Mouse (Mus musculus) urinary bladder, adult 2 months (tissue): ENCODE data around the gene P4hb. TPM values are rescaled to one million over a fixed set of nuclear protein-coding genes. Genes with fewer than 3 reads are reported as not detected.
A peak's percentile ranks its signal among the peaks of the same experiment; 100 is the strongest.
"Not testable (repeated sequence)": the region's sequence is repeated elsewhere in the genome, so short reads cannot be mapped to it uniquely, and the experiment has no call there.

Experiments used
- DNase-seq: peaks from one replicate; pipeline ENCODE4 v3.0.0; 2022; ENCODE audit warnings: low spot score
- polyA plus RNA-seq: library from polyadenylated mRNA; depleted of rRNA; stranded (reverse); fragments of >200 nt; gene quantifications from 2 replicates; pipeline ENCODE4 v1.2.3, GENCODE M21; 2012

Gene P4hb
- polyA plus RNA-seq, 1 experiment = 272 TPM

DNA sequence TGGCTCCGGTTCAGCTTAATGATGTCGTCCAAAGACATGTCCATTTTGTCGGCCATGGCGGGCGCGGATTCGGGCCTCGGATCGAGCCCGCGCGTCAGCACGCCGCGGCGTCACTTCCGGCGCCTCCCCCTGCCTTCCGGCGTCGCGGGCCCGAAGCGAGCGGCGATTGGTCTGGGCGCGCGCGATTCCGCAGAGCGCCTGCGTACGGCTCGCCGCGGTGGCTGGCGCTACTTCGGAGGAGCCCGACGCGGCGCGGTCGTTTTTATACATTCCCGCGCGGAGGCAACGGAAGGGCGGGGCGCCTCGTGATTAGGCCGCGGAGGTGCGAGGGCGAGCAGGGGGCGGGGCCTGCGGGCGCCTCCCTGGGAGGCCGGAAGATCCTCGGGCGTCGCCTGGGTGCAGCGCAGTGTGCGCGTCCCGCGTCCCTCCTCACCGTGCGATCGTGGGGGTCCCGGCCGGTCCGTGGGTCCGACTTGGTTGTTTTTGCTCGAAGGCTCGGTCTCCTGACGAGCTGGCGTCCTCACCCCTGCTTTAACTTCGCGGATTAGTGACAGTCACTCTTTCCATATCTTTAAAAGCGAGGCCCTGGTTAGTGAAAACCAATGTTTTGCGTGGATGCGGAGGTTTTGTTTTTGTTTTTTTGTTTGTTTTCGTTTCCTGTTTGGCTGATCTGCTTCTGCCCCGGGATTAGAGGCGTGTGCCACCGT lies 25.4 kb upstream of the P4hb start, which contains the start of the genes Alyref and Anapc11:
Alyref (minus strand) TSS at position 83 of the 707 bp plus-strand sequence.
Anapc11 (plus strand) TSS at position 139 of the 707 bp plus-strand sequence.
- peak; percentile 89 for DNase-seq

DNA sequence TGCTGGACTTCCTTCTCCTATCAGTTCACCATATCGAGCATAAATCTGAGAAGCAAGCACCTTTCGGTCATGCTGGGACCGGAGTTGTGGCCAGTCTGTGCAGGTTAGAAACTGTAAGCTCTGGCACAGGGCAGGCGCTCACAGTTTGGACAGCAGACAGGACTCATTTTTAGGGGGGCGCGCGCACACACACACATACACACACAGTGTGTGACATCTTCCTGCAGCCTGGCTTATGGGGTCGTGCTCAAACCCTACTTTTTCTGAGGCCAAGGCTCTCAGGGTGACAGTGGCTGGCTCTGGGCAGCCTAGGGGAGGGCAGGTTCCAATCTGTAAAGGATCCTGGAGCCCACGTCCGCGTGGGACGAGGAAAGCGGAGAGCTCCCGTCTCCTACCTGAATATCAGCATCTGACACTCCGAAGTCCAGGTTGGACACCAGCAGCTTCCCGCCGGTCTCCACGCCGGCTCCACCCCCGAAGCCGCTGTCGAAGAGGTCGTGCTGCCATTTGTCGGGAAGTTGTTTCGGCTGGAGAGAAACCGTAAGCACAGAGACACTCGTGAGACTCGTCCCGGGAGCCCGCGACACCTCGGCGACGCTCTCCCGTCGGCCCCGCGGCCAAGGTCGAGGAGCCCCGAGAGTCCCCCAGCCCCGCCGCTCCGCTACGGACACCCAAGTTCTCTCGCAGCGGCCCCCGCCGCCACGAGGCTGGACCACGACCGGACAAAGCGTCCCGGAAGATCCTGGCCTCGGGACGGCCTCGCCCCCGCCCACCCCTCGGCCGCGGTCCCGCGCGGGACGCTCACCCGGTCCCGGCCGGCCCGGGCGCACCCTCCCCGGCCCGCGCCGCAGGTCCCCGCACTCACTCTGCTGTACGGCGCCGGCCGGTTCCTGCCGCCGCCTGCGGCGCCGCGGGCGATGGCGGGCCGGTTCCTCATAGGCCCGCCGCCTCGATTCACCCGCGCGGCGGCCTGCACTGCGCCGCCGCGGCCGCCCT lies 24.5 kb upstream of the P4hb start:
- DNase-seq = no peak

GRCm38 (mm10) chr11:120588531-120588930 lies 15.5 kb upstream of the P4hb start:
- no peak for DNase-seq

DNA sequence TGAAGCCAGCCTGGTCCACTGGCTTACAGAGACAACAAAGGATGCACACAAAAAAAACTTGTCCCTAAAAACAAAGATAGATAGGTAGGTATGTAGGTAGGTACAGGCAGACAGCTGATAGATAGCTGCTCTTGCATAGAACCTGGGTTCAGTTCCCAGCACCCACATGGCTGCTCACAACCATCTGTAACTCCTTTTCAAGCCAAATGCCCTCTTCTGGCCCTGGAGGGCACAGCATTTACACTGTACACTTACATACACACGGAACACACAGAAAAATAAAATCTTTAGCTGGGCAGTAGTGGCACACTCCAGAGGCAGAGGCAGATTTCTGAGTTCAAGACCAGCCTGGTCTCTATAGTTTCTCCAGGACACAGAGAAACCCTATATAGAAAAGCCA lies 10.9 kb upstream of the P4hb start:
- DNase-seq = no peak

DNA sequence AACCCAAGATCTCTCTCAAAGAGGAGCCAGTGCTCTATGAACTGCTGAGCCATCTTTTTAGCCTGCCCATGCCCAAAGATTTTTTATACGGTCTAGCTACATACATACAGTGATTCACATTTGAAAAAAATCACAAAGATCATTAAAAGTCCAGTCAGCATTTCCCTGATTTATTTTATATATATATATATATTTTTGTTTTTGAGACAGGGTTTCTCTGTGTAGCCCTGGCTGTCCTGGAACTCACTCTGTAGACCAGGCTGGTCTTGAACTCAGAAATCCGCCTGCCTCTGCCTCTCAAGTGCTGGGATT lies 9.9 kb upstream of the P4hb start:
- DNase-seq = not testable (repeated sequence)

- DNase-seq = no peak
Measured at GRCm38 (mm10) chr11:120582268-120582981, 9.4 kb upstream of the P4hb start.

GRCm38 (mm10) chr11:120581490-120582267 lies 8.6 kb upstream of the P4hb start, which contains the start of gene Arhgdia:
Gene Arhgdia (minus strand): TSS chr11:120581624.
- DNase-seq = peak; percentile 93

DNA sequence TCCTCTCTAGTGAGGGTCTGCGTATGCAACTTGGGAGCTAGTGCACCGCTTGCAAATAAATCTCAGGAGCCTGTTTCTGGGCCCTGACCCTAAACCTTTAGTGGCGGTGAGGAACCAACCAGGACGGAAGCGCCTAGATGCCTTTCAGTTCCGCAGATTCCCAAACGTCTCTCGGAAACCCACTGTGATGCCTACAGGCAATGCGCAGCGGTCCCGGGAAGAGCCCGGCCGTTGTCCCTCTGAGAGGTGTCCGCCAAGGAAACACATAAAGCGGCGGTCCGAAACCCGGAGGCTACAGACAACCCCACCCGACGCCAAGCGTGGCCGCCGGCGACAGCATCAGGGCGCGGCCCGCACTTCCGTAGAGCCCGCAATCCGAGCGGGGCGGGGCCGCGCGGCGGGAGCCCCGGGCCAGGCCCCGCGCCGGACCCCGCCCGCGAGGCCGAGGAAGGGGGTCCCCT lies 7.8 kb upstream of the P4hb start:
- peak; percentile 50 for DNase-seq

DNA sequence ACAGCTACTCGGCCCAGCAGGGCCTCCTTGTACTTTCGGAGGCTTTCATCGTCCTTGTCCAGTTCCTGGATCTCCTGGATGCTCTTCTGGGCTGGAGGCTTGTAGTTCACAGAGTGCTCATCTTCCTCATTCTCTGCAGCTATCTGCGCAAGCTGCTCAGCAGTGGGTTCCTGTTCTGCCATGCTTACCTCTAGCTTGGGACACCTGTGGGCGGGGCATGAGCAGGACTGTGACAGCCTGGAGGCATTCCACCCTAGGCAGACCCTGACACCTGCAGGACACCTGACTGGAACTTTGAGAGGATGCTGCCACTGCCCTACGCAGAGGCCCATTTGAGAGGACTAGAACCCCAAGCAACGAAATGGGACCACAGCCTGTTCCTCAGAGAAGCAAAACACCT lies 7.1 kb upstream of the P4hb start:
- no peak for DNase-seq

GRCm38 (mm10) chr11:120579316-120580107 lies 6.5 kb upstream of the P4hb start:
- peak; percentile 53 for DNase-seq

DNA sequence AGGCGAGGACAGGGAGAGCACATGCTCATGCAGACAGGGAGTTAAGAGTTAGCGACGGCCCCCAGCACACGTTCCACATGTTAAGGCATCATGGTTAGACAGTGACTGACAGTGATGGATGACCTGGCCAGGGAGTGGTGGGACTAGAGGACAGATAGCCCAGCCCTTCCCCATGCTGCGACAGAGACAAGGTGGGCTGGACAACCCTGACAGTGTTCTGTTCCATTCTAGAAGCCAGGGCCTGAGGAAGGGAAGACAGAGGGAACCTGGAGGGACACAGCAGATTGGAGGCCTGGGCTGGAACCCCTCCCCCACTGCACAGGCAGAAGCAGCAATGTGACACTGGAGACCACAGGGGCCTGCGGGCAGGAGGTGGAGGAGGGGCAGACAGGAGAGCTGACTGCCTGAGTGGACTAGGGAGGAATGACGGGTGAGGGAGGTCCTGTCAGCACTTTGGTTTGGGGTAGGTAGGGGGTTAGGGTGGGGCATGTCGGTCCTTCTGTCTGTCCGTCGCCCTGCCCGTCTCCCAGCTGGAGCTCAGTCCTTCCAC lies 5.7 kb upstream of the P4hb start:
- DNase-seq = no peak

GRCm38 (mm10) chr11:120578024-120578693 lies 5.1 kb upstream of the P4hb start:
- no peak for DNase-seq

DNA sequence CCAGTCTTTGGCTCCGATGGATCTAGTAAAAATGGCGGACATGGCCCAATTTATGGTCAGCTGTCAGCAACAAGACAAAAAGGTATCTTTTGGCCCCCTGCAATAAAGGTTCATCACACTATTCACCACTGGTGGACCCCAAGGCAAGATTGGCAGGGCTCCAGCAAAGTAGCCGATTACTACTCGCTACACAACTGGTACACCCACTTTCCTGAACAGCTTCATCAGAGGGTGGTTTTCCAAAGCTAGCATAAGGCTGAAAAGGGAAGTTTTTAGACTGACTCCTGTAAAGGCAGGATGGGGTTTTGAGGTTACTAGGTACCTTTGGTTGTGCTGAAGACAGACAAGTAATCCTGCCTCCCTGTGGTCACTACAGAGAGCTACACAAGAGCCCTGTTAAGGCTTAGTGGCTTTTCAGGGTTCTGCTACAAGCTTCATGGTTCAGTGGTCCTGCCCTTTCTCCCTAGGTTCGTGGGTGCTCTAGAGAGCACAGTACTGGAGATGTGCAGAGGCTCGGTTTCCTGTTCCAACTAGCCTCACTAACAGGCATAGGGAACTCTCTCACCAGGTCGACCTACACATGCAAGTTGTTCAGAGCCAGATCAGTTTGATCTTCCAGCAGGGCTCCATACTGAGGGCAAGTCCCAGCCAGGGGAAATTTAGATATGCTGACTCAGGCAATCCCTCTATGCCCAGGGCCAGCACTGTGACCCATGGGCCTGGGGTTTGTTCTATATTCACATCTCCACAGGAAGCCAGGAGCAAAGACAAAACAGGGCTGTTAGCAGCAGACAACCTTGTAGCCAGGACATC lies 4.4 kb upstream of the P4hb start:
- no peak for DNase-seq

- DNase-seq = no peak
Measured at GRCm38 (mm10) chr11:120576365-120576981, 3.4 kb upstream of the P4hb start.

DNA sequence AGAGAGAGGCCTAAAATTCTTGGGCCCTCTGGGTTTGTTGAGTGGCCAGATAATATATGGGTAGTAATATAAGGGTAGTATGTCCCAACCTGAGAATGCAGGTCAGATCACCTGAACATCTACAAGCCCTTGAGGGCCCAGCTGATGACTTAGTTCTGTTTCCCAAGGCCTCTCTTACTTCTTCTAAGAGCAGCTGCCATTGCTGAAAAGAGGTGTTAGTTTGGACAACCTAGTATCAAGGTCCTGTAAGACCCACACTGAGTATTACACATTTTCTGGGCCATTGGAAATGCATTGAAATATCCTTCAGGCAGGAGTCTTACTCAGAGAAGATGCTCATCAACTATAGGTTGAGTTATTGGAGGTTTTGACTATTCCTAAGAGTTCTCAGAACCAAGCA lies 2.9 kb upstream of the P4hb start:
- DNase-seq = no peak

DNA sequence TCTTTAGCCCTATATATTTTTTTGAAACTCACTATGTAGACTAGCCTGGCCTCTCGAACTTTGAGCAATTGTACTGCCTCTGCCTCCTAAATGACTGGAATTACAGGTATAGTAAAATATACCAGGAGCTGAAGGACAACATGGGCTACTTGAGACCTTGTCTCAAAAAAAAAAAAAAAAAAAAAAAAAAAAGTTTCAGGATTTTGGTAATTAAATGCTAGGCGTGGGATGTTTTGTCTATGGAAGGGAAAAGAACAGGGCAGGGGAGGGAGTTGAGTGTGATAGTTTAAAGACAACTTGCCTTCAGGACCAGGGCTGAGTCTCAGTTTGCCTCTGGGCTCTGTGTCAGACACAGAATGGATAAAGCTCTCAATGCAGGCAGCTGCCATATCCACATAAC lies 2.0 kb upstream of the P4hb start:
- DNase-seq = no peak

DNA sequence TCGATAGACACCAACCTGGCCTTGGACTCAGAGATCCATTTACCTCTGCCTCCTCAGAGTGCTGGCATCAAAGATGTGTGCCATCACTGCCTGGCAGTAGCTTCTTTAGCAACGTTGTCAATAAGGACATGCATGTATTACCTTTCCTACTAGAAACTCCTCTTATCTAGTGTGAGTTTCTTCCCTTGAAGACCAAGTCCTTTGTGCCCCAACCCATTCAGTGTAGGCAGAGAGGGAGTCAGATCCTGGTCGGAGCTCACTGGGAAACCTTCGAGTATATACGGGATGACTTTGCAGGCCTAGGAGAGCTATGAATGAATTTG lies 1.2 kb upstream of the P4hb start:
- no peak for DNase-seq

GRCm38 (mm10) chr11:120573585-120574277 lies 678 bp upstream of the P4hb start:
- DNase-seq = no peak
